Mouse (Mus musculus) heart, postnatal 0 days (tissue): ENCODE results near the gene Mcfd2. TPM values are rescaled to one million over a fixed set of nuclear protein-coding genes. Genes with fewer than 3 reads are reported as not detected.

Experiments
- ATAC-seq: fragments of 200-750 bp; cut with Nextera tagmentation; 2 replicates; pipeline ENCODE4 v1.8.0; 2017; ENCODE audit warnings: low read depth, moderate number of reproducible peaks, moderate library complexity; ENCODE audit not compliant: insufficient read depth
- DNase-seq: peaks from one replicate; pipeline ENCODE4 v3.0.0-alpha.2; 2016; ENCODE audit warnings: low spot score
- H3K27ac ChIP-seq: fragments of 300-500 bp; sonication (generic); 2 replicates; pipeline ENCODE4 v1.5.1; 2014; ENCODE audit warnings: low read depth, mild to moderate bottlenecking
- H3K27me3 ChIP-seq: fragments of 300-500 bp; sonication (generic); 2 replicates; pipeline ENCODE4 v1.6.1; 2014; ENCODE audit warnings: low read length, mixed read lengths; ENCODE audit not compliant: control insufficient read depth, insufficient read depth
- H3K36me3 ChIP-seq: fragments of 300-500 bp; sonication (generic); replicated peaks from 2 replicates; pipeline ENCODE4 v1.6.1; 2014; ENCODE audit warnings: low read length, mixed read lengths; ENCODE audit not compliant: control insufficient read depth, insufficient read depth
- H3K4me1 ChIP-seq: fragments of 300-500 bp; sonication (generic); 2 replicates; pipeline ENCODE4 v1.6.1; 2014; ENCODE audit warnings: antibody characterized with exemption; ENCODE audit not compliant: control insufficient read depth, insufficient read depth
- H3K4me2 ChIP-seq: fragments of 300-500 bp; sonication (generic); 2 replicates; pipeline ENCODE4 v1.6.1; 2014; ENCODE audit warnings: low read depth, mild to moderate bottlenecking, low read length, moderate library complexity
- H3K4me3 ChIP-seq: fragments of 300-500 bp; sonication (generic); 2 replicates; pipeline ENCODE4 v1.5.1; 2014; ENCODE audit warnings: low read depth, low read length
- H3K9ac ChIP-seq: fragments of 300-500 bp; sonication (generic); replicated peaks from 2 replicates; pipeline ENCODE4 v1.6.1; 2014; ENCODE audit warnings: low read depth, low read length, mixed read lengths
- H3K9me3 ChIP-seq: fragments of 300-500 bp; sonication (generic); replicated peaks from 2 replicates; pipeline ENCODE4 v1.6.1; 2016; ENCODE audit warnings: low read length; ENCODE audit not compliant: control insufficient read depth
- CTCF ChIP-seq: IDR thresholded peaks from 2 replicates; pipeline ENCODE4 v1.5.1; 2016; ENCODE audit warnings: antibody characterized with exemption, control low read depth, low read depth
- EP300 ChIP-seq: IDR thresholded peaks from 2 replicates; pipeline ENCODE4 v1.6.1; 2016; ENCODE audit warnings: antibody characterized with exemption, low read depth
- WGBS: fragments of 180-500 bp; shearing (Covaris S2); extraction: QIAGEN DNeasy Blood & Tissue Kit; methylation state at CpG from one replicate; pipeline ENCODE4 v1.1.7; 2014; 5-methylcytosine and 5-hydroxymethylcytosine counted together
- polyA plus RNA-seq: library from polyadenylated mRNA; unstranded; fragments of >200 nt; fragmentation: Nextera tagmentation; extraction: Ambion mirVana; gene quantifications from 2 replicates; pipeline ENCODE4 v1.2.1, GENCODE M21; 2015
- total RNA-seq: library from RNA; depleted of rRNA; stranded (reverse); fragments of >200 nt; gene quantifications from 2 replicates; pipeline ENCODE4 v1.2.3, GENCODE M21; 2014; ENCODE audit warnings: low replicate concordance

The Mcfd2 gene
- total and polyA plus RNA-seq, 2 experiments from 2014 or later = 75.1 to 78.3 TPM

- H3K9me3 ChIP-seq = no peaks in the 10 kb centered on the region
- ATAC-seq (no peak), DNase-seq (no peak)
- no peak overlapping the region for H3K27ac ChIP-seq
- TF ChIP-seq CTCF (no peak), EP300 (no peak)
- no peak overlapping the region for H3K9ac ChIP-seq
- H3K4me3 ChIP-seq = no peak overlapping the region
- no peak overlapping the region for H3K4me2 ChIP-seq
- no peaks in the 10 kb centered on the region for H3K4me1 ChIP-seq
- 79% methylated on average over 8 of the region's 8 CpGs for WGBS
- peaks cover 13% of the 10 kb centered on the region for H3K27me3 ChIP-seq
- no peaks in the 10 kb centered on the region for H3K36me3 ChIP-seq
These were observed 21.6 kb upstream of the Mcfd2 start for GRCm38 (mm10) chr17:87287197-87287777.

- H3K4me1 ChIP-seq = 0 out of 2 replicates have a peak, but pooled peaks cover 2% of the 10 kb centered on the region
- H3K27me3 ChIP-seq = peaks cover 13% of the 10 kb centered on the region
- TF ChIP-seq CTCF (no peak), EP300 (no peak)
- WGBS = 72% methylated on average over 8 of the region's 8 CpGs
- no peak overlapping the region for H3K4me3 ChIP-seq
- no peaks in the 10 kb centered on the region for H3K36me3 ChIP-seq
- H3K4me2 ChIP-seq = no peak overlapping the region
- no peak for DNase-seq
- H3K9me3 ChIP-seq = no peaks in the 10 kb centered on the region
- no peak overlapping the region for H3K27ac ChIP-seq
- H3K9ac ChIP-seq = no peak overlapping the region
- no peak for ATAC-seq
These were observed 20.9 kb upstream of the Mcfd2 start for GRCm38 (mm10) chr17:87286481-87287143.

GRCm38 (mm10) chr17:87285731-87286465 is 20.2 kb upstream of the Mcfd2 start:
- TF ChIP-seq EP300 (no peak), CTCF (no peak)
- WGBS = 74% methylated on average over 23 of the region's 23 CpGs
- Histone ChIP-seq H3K9ac (no peak overlapping the region), H3K4me1 (0 out of 2 replicates have a peak, but pooled peaks cover 4% of the 10 kb centered on the region), H3K9me3 (no peaks in the 10 kb centered on the region), H3K4me2 (no peak overlapping the region), H3K4me3 (no peak overlapping the region), H3K27ac (no peak overlapping the region), H3K36me3 (no peaks in the 10 kb centered on the region), H3K27me3 (peaks cover 13% of the 10 kb centered on the region)
- ATAC-seq (no peak), DNase-seq (no peak)

GRCm38 (mm10) chr17:87284482-87285040 is 18.8 kb upstream of the Mcfd2 start:
- H3K27ac ChIP-seq = no peak overlapping the region
- no peaks in the 10 kb centered on the region for H3K9me3 ChIP-seq
- H3K27me3 ChIP-seq = peaks cover 13% of the 10 kb centered on the region
- no peak for DNase-seq
- 0 out of 2 replicates have a peak, but pooled peaks cover 4% of the 10 kb centered on the region for H3K4me1 ChIP-seq
- 79% methylated on average over 7 of the region's 7 CpGs for WGBS
- H3K4me3 ChIP-seq = no peak overlapping the region
- ATAC-seq = no peak
- no peak overlapping the region for H3K4me2 ChIP-seq
- no peak overlapping the region for H3K9ac ChIP-seq
- H3K36me3 ChIP-seq = no peaks in the 10 kb centered on the region
- TF ChIP-seq CTCF (no peak), EP300 (no peak)

GRCm38 (mm10) chr17:87283755-87284481 is 18.2 kb upstream of the Mcfd2 start:
- peaks cover 13% of the 10 kb centered on the region for H3K27me3 ChIP-seq
- no peak overlapping the region for H3K9ac ChIP-seq
- H3K4me3 ChIP-seq = peak overlapping the region; percentile 62
- 18% methylated on average over 21 of the region's 21 CpGs for WGBS
- ATAC-seq (no peak), DNase-seq (no peak)
- no peaks in the 10 kb centered on the region for H3K36me3 ChIP-seq
- 0 out of 2 replicates have a peak, but pooled peaks cover 4% of the 10 kb centered on the region for H3K4me1 ChIP-seq
- no peaks in the 10 kb centered on the region for H3K9me3 ChIP-seq
- H3K4me2 ChIP-seq = peak overlapping the region; percentile 85
- H3K27ac ChIP-seq = no peak overlapping the region
- TF ChIP-seq EP300 (no peak), CTCF (no peak)
